Mouse (Mus musculus): Measurements from ENCODE around the gene Gm20838. TPM values are rescaled to one million over a fixed set of nuclear protein-coding genes. Genes with fewer than 3 reads are reported as not detected.
"Not testable (repeated sequence)": the region's sequence is repeated elsewhere in the genome, so short reads cannot be mapped to it uniquely, and the experiment has no call there.

Gm20838 gene
- not detected for total RNA-seq (2021)
- long read RNA-seq, result 0 reads

DNA sequence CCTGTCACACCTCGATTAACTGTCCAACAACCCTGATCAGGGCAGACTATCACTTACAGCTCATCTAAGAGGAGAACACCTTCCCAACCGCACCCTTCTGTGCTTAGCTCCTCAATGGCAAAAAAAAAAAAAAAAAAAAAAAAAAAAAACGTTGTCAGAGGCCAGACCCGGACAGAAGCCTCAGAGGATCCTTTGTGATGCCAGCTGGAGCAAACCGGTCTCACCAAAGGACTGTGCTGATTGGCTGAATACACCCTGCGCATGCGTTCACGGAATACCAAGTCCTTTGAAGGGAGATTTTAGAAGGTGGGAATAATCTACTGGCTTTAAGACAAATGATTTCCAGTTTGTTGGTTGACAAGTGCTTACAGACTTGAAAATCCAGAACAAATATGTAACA, at the start of gene Gm20838:
Gene Gm20838 (minus strand): TSS at position 101 of the 400 bp plus-strand sequence.
- DNase-seq (ENCODE audit: low spot score in 2 of 2), result not testable (repeated sequence)

All from layer of hippocampus, postnatal 10 days (tissue).